Mouse (Mus musculus) MEL (cell line): Measurements from ENCODE around the gene Btn2a2.

Experiments
- CTCF ChIP-seq, 3 experiments: IDR thresholded peaks in 2 of 3; conservative IDR thresholded peaks in 1 of 3; 2 replicates each; pipeline ENCODE4 v1.5.1; 2011 to 2012; ENCODE audit warnings: low read length in 3 of 3, low read depth in 2 of 3, mild to moderate bottlenecking in 2 of 3, improper control_type of control experiment in 1 of 3, inconsistent platforms in 1 of 3, mixed read lengths in 1 of 3, moderate library complexity in 1 of 3; ENCODE audit not compliant: control insufficient read depth in 1 of 3, insufficient read depth in 1 of 3, poor library complexity in 1 of 3, severe bottlenecking in 1 of 3
- E2F4 ChIP-seq: IDR thresholded peaks from 2 replicates; pipeline ENCODE4 v1.6.1; 2011; ENCODE audit warnings: low read depth, low read length, improper control_type of control experiment, borderline replicate concordance
- EP300 ChIP-seq, 2 experiments: IDR thresholded peaks; 2 replicates each; pipeline ENCODE4 v1.6.1; 2011; ENCODE audit warnings: improper control_type of control experiment in 2 of 2, low read length in 2 of 2, low read depth in 1 of 2, mild to moderate bottlenecking in 1 of 2
- ETS1 ChIP-seq: IDR thresholded peaks from 2 replicates; pipeline ENCODE4 v1.6.1; 2012; ENCODE audit warnings: low read depth, mild to moderate bottlenecking, inconsistent platforms, low read length, improper control_type of control experiment, moderate library complexity
- MAX ChIP-seq: IDR thresholded peaks from 2 replicates; pipeline ENCODE4 v1.6.1; 2011; ENCODE audit warnings: low read length, improper control_type of control experiment
- MXI1 ChIP-seq: IDR thresholded peaks from 2 replicates; pipeline ENCODE4 v1.6.1; 2011; ENCODE audit warnings: mild to moderate bottlenecking, low read depth, low read length, improper control_type of control experiment
- POLR2A ChIP-seq, 2 experiments: IDR thresholded peaks; 2 replicates each; pipeline ENCODE4 v1.6.1; 2011 to 2012; ENCODE audit warnings: low read length in 2 of 2, mild to moderate bottlenecking in 2 of 2, control low read depth in 1 of 2, improper control_type of control experiment in 1 of 2, low read depth in 1 of 2, moderate library complexity in 1 of 2; ENCODE audit not compliant: control insufficient read depth in 1 of 2, insufficient read depth in 1 of 2, poor library complexity in 1 of 2
- TBP ChIP-seq: IDR thresholded peaks from 2 replicates; pipeline ENCODE4 v1.8.0; 2011; ENCODE audit warnings: low read depth, low read length, improper control_type of control experiment
- TCF12 ChIP-seq: IDR thresholded peaks from 2 replicates; pipeline ENCODE4 v1.6.1; 2014; ENCODE audit warnings: low read depth, mild to moderate bottlenecking, inconsistent platforms, low read length, improper control_type of control experiment, moderate library complexity

DNA sequence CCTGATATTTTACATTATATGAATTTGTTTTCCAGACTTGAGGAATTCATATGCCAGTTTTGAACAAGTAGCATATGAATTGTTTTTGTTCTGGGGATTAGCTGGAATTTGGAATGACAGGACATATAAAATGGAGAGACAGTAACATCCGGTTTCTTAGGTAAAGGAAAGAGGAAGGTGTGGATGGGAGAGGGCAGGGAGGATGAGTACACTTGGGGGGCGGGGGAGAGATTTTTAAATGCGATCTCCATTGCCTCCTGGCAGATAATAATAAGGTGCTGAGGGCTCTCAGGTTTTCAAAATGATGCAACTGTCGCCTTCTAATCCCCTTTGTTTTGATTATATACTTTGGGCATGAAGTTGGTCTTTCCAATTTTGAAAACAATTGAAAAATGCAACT lies 53.4 kb downstream of the Btn2a2 start:
- TF ChIP-seq TBP = no peak
- no peak for TF ChIP-seq MXI1
- TF ChIP-seq CTCF (IDR thresholded peaks at IDR 0.05 in 2 of 3, conservative IDR thresholded peaks at IDR 0.05 in 1 of 3; ENCODE audit: control insufficient read depth in 1 of 3, insufficient read depth in 1 of 3, low read depth in 2 of 3, low read length in 3 of 3, poor library complexity in 1 of 3, severe bottlenecking in 1 of 3) = no peak
- no peak for TF ChIP-seq EP300 (IDR thresholded peaks at IDR 0.05; ENCODE audit: low read depth in 1 of 2, low read length in 2 of 2)
- no peak for TF ChIP-seq POLR2A (IDR thresholded peaks at IDR 0.05; ENCODE audit: control insufficient read depth in 1 of 2, insufficient read depth in 1 of 2, low read depth in 1 of 2, low read length in 2 of 2, poor library complexity in 1 of 2)
- no peak for TF ChIP-seq MAX
- no peak for TF ChIP-seq E2F4
- TF ChIP-seq TCF12 = no peak
- no peak for TF ChIP-seq ETS1
